Mouse (Mus musculus): ENCODE data around the gene Amotl2.

The Amotl2 gene

DNA sequence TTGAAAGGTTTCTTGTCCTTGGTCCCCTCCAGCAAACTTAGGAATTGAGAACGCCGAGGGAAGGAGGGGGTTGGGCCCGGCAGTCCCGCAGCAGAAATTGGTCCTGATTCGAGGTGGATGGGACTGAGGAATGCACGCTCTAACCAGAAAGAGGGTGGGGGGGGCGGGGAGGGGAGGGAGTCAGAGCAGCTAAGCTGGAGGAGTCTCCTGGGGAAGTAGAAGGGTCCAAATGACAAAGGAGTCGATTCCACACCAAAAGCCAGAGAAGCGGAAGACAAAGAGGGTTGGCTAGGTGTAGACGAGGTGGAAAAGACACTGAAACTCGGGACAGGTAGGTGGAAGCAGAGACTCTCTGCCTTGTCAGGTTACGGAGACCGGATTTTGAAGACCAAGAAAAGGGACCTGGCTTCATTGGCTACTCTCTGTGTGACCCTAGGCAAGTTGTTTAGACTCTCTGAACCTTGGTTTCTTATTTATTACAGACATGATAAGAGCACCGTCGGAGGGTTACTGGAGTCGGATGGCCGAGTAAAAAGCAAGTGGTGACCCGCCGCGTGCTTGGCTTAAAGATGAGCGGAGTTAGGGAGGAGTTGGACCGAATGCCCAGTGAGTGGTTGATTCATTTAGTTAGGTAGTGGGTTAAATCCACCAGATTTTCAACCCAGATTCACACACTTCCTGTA, at the start of gene Amotl2:
TSS of gene Amotl2 (plus strand) at position 192 of the 683 bp plus-strand sequence.
- no peak for DNase-seq (ENCODE audit: low read depth)

DNA sequence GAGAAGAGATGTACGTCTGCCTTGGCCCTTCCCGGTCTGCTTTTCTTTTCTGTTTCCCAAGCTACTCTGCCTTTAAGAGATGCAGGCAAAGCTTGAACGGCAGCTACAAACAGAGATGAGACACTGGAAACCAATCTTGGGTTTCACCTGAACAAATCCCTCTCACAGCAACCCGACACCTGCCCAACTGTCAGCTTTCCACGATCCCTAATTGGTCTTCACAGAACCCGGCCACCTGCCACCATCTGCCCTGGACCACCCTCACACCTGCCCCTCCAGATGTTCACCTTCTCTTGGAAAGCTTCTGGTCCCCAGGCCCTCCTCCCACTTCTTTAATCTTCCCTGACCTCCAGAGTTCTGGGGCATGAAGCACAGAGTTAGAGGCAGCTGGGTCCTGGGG, 48.4 kb upstream of the Amotl2 start:
- DNase-seq (ENCODE audit: low read depth): no peak

DNA sequence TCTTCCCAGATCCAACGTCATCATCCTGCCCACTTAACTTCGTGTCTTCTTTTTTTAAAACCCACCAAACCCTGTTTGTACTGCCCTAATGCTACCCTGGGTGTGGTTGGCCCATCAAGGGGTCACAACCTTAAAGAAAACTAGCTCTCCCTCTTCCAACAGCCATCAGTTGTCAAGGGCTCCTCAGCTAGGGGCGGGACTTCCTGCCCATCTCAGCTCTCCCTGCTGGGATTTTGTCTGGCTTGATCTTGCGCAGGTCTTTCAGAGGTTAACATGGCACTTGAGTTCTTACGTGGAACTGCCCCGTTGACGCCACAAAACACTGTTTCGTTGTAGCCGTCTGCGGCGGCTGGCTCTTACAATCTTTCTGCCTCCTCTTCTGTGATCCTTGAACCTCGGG, 47.6 kb upstream of the Amotl2 start:
- no peak for DNase-seq (ENCODE audit: low read depth)

DNA sequence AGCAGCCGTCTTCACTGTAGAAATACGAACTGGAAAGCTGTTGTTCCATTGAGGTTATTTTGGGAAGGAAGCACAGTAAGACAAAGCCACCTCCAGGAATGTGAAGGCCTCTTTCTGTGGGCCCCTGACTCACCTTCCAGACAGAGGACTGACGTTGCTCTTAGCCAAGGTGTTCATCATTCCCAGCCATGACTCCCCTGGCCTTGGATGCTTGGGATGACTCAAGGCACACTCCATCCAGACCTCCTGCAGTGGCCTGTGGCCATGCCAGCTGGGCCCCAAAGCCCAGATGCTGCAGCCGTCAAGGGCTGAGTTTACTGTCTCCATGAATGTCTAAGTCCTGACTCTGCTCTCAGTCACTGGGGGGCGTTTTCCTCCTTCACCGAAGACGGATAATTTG, 43.1 kb upstream of the Amotl2 start:
- no peak for DNase-seq (ENCODE audit: low read depth)

DNA sequence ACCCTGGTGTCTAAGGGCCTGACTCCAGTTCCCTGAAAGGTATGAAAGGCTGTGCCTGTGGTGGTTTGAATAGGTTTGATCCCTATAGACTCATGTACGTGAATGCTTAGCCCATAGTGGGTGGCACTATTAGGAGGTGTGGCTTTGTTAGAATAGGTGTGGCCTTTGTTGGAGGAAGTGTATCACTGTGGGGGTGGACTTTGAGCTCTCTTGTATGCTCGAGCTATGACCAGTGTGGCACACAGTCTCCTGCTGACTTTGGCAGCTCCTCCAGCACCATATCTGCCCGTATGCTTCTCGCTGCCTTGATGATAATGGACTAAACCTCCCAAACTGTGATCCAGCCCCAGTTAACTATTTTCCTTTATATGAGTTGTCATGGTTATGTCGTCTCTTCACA, 40.5 kb upstream of the Amotl2 start:
- DNase-seq (ENCODE audit: low read depth): no peak

DNA sequence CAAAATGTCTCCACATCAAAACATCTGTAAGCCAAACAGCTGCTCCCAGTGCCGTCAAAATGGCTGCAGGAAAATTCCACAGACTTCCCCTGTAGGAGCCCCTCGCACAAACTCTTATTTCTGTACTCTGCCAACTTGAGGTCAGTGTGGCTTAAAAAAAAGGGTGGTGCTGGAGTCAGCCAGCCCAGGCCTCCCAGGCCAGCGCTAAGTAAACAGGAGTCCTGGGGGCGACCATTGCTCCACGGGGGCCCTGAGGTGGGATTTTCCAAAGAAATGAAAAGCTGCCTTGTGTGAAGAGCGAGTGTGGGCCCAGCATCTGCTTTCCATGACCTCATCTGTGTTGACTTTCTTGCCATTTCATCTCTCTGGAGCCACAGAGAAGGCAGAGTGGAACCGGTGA, 35.0 kb upstream of the Amotl2 start:
- DNase-seq (ENCODE audit: low read depth): no peak

DNA sequence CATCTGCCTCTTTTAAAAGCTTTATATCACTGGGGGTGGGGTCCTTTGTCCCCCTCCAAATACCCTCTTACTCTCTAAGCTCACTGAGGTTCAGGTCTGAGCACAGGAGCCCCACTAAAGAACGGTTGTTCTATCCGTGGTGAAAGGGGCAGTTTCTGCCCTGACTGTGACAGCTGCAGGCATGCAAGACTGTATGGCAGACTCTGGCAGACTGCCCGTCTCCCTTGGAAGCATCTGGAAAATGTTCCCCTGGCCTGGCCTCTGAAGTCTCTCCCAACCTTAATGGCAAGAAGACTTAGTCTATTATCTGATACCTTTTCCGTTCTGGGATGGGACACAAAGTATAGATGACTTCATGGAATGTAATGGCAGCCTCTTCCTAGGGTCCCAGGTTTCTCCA, 28.5 kb upstream of the Amotl2 start:
- no peak for DNase-seq (ENCODE audit: low read depth)

DNA sequence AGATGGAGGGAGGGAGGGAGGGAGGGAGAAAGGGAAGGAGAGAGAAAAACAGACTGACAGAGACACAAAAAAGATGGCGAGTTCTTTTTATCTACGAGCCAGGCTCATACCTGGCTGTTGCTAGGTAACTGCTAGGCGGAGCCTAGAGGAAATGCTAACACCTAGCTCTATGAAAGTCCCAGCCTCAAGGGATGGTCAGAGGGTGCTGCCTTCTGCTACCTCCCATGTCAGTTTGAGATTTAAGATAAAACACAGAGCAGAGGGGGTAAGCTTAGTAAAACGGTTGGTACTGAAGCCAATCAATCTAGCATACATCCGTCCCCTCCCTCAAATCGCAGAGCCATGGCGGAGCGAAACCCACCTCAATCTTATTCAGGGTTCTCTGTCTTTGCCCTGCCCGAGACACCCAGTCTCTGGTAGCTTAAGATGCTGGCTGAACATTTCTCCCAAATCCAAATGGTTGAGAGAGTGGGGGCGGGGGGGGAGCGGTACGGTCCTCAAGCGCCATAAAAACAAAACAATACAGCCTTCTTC, 27.0 kb upstream of the Amotl2 start:
- DNase-seq (ENCODE audit: low read depth): no peak

DNA sequence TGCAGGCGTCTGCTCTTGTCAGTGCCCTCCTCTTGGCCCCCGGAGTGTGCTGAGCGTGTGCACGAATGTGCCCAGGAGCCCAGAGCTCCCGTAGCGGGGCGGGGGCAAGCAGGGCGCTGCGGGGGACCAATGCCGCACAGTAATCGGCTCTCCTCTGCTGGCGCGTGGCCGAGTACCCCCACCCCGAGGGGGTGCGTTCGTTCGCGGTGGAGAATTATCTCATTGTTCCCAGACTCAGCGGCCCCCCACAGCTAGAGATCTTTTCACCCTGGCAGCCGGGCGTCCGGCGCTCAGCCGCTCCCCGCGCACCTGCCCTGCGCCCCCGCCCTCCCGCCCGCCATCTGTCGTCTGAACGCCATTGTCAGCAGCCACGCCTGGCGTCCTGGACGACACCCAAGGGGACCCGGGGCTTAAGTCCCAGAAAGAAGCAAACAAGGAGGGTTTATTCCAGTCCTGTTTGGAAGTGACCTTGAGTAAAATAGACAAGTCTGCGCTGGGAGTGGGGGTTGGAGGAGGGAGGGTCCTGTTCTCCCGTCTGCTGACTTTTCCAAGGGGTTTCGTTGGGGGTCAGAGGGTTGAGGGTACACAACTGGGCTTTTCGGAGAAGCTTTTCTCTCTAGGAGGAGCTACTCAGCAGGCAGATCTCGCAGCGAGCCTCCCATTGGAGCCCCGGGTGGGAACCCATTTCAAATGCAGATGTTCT, 26.4 kb upstream of the Amotl2 start:
- DNase-seq (ENCODE audit: low read depth): no peak

DNA sequence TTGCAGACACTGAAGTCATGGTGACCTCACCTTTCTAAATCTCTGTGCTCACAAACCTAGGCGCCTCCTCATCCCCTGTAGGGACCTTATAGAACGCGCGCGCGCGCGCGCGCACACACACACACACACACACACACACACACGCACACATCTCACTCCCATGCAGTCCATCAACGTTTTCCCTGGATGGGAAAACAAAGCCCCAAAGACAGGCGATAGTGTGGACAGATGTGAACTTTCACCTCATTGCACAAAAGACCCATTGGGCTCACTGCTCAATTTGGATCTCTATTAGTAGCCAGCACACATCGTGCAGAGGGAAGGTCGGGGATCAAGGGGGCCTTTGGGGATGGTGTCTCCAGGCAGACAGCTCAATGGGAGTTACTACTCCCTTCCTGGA, 25.6 kb upstream of the Amotl2 start:
- DNase-seq (ENCODE audit: low read depth): no peak

DNA sequence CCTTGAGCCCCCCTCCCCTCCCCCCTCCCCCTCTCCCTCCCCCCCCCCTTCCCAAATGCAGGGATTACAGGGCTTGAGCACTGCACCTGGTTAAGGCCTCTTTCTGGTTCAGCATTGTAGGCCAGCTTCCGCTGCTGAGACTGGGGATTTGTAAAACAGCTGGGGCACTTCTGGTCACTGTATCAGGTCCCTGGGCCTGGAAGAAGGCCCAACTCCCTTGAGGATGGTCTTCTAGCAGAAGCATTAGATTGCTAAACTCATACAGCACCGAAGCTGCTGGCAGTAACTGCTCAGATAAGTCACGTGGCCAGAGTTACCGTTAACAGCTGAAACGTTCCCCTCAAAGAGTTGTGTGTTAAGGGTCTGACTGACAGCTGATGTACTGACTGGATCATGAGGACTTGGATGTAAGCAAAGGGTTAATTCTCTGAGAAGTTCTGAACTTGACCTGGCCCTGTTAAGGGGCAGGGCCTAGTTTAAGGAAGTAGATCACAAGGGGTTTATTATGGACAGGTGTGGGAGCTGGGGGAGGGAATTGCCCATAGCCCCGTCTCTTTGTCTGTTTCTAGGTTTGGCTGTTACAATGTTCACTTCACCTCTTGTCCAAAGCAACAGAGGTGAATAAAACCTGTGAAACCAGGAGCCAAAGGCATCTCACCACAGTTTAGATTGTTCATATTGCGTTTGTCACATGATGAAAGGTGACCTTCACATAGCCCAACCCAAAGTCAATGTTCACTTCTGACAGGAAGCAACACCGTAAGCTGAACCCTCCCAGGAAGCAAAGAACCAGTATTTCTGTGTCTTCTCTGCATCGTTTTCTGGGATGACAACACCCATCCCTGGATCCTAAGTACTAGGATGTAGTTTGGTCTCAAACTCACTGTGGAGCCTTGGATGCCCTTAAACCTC, 23.7 kb upstream of the Amotl2 start:
- no peak for DNase-seq (ENCODE audit: low read depth)

DNA sequence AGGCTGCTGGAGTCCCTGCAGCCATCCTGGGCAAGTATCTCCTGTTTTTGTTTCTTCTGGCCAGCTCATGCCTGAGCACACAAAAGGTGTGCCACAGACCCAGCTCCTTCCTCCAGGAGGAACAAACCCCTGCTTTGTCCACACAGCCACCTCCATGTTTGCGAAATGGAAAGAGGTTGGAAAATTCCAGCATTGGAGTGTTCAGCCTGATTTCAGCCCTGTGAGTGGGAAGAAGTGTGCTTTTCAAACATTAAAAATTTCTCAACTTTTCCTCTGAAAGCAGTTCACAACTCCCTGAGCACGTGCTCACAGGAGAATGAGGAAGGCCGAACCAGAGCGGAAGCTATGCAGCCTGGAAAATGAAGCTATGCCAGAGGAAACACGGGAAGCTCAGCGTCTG, 15.4 kb upstream of the Amotl2 start:
- DNase-seq (ENCODE audit: low read depth): no peak

DNA sequence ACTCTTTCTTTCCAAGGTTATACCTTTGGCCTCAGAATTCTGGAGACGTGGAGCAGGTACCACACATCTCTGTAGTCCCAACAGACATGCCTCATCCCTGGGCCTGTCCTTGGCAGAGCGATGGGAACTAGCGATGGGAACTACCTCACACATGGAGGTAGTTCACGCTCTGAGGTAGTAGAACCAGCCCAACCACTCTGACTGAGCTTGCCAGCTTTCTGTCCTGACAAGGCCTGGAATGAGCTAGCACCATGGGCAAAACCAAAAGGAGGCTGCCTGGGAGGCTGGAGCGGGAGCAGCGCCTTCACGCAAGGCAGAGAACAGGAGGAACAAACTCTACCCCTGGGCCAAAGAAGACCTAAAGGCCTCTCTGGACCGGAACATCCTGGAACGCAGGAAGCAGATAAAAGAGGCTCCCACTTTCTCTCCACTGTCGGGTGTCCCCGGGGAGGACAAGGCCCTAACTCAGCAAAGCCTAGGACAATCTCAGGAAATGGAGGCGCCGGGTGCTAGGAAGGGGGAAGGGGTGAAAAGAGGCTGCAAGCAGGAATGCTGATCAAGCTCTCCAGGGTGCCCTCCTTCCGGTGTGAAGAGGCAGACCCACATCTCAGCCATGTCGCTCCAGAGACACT, 6.9 kb upstream of the Amotl2 start:
- no peak for DNase-seq (ENCODE audit: low read depth)

DNA sequence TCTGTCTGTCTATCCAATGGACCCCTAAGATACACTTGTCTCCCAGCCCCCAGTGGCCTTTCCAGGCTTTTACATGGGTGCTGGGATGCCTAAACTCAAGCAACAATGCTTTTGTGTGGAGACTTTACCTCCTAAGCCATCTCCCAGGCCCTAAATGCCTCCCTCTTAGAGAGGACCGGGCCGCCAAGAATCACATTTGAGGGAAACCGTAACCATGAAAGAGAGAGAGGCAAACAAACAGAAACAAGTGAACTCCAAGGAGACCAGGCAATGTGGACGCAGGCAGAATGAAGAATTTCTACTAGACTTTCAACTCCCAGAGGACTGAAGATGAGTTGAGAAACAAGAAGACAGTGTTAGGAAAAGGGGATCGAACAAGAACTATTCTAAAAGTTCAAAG, 6.0 kb upstream of the Amotl2 start:
- no peak for DNase-seq (ENCODE audit: low read depth)

DNA sequence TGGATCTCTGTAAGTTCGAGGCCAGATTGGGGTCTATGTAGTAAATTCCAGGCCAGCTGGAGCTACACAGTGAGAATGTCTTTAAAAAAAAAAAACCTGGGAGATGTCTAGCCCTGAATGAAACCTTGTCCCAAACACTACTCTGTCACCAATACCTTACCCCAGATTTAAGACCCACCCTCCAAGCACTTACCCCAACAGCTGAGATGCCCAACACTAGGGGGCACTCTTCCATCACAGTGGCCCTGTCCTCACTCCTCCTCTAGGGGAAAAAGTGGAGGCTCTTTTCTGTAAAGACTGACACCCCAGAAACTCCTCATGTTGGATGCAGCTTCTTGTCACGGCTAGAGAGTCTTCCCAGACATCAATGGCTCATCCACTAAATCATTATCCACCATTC, 2.7 kb upstream of the Amotl2 start:
- DNase-seq (ENCODE audit: low read depth): peak; percentile 57

DNA sequence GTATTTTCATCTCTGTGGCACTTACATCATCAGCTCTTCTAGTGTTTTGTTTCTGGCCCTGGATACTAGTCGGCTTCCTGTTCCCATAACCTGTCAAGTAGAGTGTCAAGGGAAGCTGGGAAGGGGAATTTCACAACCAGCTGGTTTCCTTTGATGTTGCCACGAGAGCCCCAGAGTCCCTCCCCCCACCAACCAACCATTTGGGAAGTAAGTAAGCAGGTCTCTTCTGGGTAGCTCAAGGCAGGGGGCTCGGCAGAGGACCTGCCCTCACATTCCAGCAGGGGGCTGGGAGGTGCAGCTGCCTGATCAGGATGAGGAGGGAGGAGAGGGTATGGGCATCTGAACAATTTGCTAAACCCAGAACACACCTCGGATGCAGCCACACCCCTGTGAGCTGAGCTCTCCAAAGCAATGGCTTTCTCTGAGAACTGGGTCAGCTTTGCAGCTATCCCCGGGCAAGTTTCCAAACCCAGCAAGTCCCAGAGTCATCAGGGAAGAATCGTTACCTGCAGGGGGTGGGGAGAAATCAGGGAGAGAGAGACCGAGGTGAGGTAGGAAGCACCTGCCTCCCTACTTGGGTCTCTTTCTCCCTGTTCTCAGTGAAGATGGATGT, 1.5 kb upstream of the Amotl2 start:
- DNase-seq (ENCODE audit: low read depth): no peak

DNA sequence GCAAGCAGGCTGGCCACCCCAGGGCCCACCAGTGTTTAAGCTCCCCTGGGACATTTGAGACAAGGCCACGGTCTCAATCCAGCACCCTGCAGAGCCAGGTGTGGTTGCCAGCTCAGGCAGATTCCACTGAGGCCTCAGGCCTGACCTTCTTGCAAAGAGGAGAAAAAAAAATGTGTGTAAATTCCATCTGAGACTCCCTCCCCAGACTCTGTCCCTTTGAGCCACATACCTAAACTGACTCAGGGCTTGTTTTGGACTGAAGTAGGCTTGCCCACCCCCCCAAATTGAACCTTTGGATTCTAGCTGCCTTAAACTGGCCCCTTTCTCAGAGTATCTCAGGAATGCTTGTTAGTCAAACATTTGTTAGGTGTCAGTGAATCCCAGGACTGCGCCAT, 969 bp upstream of the Amotl2 start:
- DNase-seq (ENCODE audit: low read depth): no peak

DNA sequence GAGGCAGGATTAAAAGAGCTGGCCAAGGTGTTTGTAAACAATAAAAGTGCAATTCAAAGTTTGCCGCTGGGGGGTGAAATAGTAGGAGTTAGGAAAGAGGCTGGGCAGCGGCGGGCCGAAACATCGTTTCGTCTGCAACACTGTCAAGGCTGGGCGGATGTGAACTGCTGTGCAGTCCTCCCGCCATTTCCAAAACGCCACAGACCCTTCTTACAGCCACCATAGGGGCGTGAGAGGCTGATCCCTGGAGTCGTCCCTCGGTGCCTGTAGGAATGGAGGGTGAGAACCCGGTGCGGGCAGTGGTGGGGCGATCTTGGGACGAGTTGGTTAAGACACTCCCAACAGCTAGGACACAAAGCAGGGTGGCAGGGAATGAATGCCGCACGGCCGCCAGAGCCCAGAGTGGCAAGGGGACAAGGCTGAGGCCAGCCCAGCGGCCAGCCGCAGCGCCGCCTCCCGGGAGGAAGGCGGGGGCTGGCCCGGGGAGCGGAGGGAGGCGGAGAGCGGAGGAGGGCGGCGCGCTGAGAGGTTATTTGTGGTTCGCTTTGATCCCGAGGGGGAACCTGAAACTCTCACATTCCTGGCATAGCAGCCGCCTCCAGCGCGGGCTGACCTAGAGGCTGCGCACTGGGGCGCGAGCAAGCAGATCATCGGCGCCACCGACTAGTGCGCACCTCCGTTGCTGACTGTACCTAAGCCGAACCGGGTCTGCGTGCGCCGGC, 853 bp downstream of the Amotl2 start:
- DNase-seq (ENCODE audit: low read depth): peak; percentile 64

DNA sequence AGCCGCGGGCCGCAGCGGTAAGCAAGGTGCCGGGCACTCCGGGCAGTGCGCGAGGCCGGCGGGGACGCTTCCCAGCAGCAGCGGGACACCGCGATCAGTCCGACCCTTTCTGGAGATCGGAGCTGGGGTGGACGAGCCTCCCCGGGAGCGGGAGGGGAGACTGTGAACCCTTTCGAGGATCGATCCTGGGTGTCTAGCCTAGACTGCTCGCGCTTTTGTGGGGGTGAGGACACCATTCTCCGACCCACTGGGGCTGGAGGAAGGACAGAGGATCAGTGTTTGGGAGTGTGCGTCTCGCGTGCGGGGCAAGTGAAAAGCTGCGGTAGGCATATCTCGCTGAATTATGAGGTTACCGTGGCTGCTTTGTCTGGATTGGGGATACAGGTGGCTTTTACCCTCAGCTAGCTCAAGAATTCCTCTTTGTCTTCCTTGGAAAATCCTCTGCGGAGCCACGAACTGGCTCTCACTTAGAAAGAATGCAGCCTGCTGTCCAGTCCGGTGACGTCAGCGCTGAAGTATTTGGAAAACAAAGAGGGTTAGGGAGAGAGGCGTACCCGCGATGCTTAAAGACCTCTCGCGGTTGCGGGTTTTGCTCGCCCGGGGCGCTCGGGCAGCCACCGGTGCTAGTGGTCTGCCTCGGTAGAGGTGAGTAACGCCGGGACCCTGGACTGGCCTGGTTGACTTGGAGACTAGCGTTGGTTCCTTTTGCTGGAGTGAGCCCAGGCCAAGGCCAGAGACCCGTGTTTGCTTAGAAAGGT, 1.6 kb downstream of the Amotl2 start:
- no peak for DNase-seq (ENCODE audit: low read depth)

DNA sequence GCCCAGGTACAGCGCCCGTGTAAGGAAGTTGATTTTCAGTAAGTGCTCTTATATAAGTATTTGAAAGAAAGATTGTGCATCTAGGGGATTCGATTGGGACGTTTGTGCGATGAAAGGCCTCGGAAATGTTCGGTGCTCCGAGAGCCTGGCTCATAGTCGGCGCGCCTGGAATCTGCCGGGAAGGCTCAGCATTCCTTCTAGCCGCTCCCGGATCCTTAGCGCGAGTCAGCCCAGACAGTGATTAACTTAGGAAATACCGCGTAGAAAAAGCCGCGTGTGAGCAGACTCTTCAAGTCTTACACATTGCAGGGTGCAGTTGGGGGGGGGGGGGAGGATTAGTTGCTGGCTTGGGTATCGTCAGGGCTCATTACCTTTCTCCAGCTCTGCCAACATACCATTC, 2.2 kb downstream of the Amotl2 start:
- no peak for DNase-seq (ENCODE audit: low read depth)

All from c-Kit-positive CD71-negative TER-119-negative erythroid progenitor cells, embryonic 14.5 days (primary cell).